Mouse (Mus musculus): ENCODE measurements at regions not wholly inside any gene's neighbourhood (a gene's known extent, or its start where the extent isn't known, plus 50 kb on each side); places are given as distances from the start of the nearest gene placed in this dataset.

GRCm38 (mm10) chr4:124509695-124510094 lies 100.9 kb downstream of the 3100002H09Rik start:
- no peak for TF ChIP-seq TCF12 (IDR thresholded peaks at IDR 0.05; ENCODE audit: low read depth, low read length)
- no peak for TF ChIP-seq POLR2AphosphoS2 (IDR thresholded peaks at IDR 0.05; ENCODE audit: low read length)
- no peak for TF ChIP-seq MAX (IDR thresholded peaks at IDR 0.05; ENCODE audit: low read length)
- no peak for TF ChIP-seq CTCF (IDR thresholded peaks at IDR 0.05 in 2 of 3, conservative IDR thresholded peaks at IDR 0.05 in 1 of 3; ENCODE audit: control insufficient read depth in 1 of 3, insufficient read depth in 1 of 3, low read depth in 2 of 3, low read length in 3 of 3, poor library complexity in 1 of 3, severe bottlenecking in 1 of 3)
